Mouse (Mus musculus) NIH3T3 (cell line): ENCODE data around the gene Olfr480.

Experiments
- DNase-seq: peaks from one replicate; pipeline ENCODE4 v3.0.0-alpha.2; 2012; ENCODE audit warnings: low read depth

Gene Olfr480

GRCm38 (mm10) chr7:108067246-108067645 is at the start of gene Olfr480:
Gene Olfr480, minus strand, starts transcription at chr7:108067346.
- DNase-seq, result no peak

- no peak for DNase-seq
Measured at GRCm38 (mm10) chr7:108100549-108100948, 33.4 kb upstream of the Olfr480 start, which contains the start of gene Olfr483. Gene Olfr483, plus strand, starts transcription at chr7:108100849.

- DNase-seq, result no peak
Measured at GRCm38 (mm10) chr7:108097486-108097885, 30.3 kb upstream of the Olfr480 start, which contains the start of gene Olfr482. Gene Olfr482, minus strand, starts transcription at chr7:108097586.

- no peak for DNase-seq
Measured at GRCm38 (mm10) chr7:108079555-108079954, 12.4 kb upstream of the Olfr480 start, which contains the start of gene Olfr481. Gene Olfr481, plus strand, starts transcription at chr7:108079855.

- DNase-seq, result no peak
Measured at GRCm38 (mm10) chr7:108050393-108050792, 16.8 kb downstream of the Olfr480 start, which contains the start of gene Olfr479. Gene Olfr479, plus strand, starts transcription at chr7:108050693.

GRCm38 (mm10) chr7:108033889-108034288 is 33.3 kb downstream of the Olfr480 start, which contains the start of gene Olfr478:
Gene Olfr478, minus strand, starts transcription at chr7:108033989.
- DNase-seq, result no peak
